8 mouse cellular contexts compared by ENCODE assay signal in genomic region chr11:60219609-60220008, GRCm38 (mm10). TPM values are rescaled to one million over a fixed set of nuclear protein-coding genes. Genes with fewer than 3 reads are reported as not detected.
DNase-seq lines count a peak whose midpoint lies in the region; ATAC-seq and TF ChIP-seq lines count a peak whose summit lies in the region.

No protein-coding gene starts in this region.

- peaks cover 55% of the 10 kb centered on the region for H3K4me1 ChIP-seq in heart, embryonic 15.5 days (replicated peaks)
- H3K4me1 ChIP-seq in bone marrow, adult 2 months (ENCODE audit: control insufficient read depth, insufficient read depth, low read length): peaks cover 4% of the 10 kb centered on the region; the same call in 1 of the 2 replicates
- peaks cover 32% of the 10 kb centered on the region for H3K4me1 ChIP-seq in hindbrain, embryonic 15.5 days (replicated peaks)
- H3K4me1 ChIP-seq in midbrain, embryonic 10.5 days: peaks cover 52% of the 10 kb centered on the region

- no peaks in the 10 kb centered on the region for H3K27me3 ChIP-seq in heart, embryonic 15.5 days
- H3K27me3 ChIP-seq in hindbrain, embryonic 15.5 days: no peaks in the 10 kb centered on the region
- peaks cover 17% of the 10 kb centered on the region; the same call in 1 of the 2 replicates for H3K27me3 ChIP-seq in midbrain, embryonic 10.5 days (ENCODE audit: low read depth, poor library complexity, severe bottlenecking)

- no peaks in the 10 kb centered on the region for H3K9me3 ChIP-seq in heart, embryonic 15.5 days (replicated peaks)
- no peaks in the 10 kb centered on the region for H3K9me3 ChIP-seq in hindbrain, embryonic 15.5 days
- no peaks in the 10 kb centered on the region for H3K9me3 ChIP-seq in midbrain, embryonic 10.5 days (replicated peaks)

- H3K27ac ChIP-seq in heart, embryonic 15.5 days: peak overlapping the region; percentile 92
- no peak overlapping the region for H3K27ac ChIP-seq in bone marrow, adult 2 months (ENCODE audit: control insufficient read depth, insufficient read depth, low read depth, low read length, poor library complexity)
- H3K27ac ChIP-seq in hindbrain, embryonic 15.5 days (replicated peaks): no peak overlapping the region
- H3K27ac ChIP-seq in midbrain, embryonic 10.5 days (replicated peaks): peak overlapping the region; percentile 97

- no peaks in the 10 kb centered on the region; the same call in 1 of the 2 replicates for H3K36me3 ChIP-seq in heart, embryonic 15.5 days
- no peaks in the 10 kb centered on the region for H3K36me3 ChIP-seq in hindbrain, embryonic 15.5 days
- H3K36me3 ChIP-seq in midbrain, embryonic 10.5 days: peaks cover 26% of the 10 kb centered on the region

- WGBS in heart, embryonic 15.5 days: 27% methylated on average over 8 of the region's 8 CpGs
- 10% methylated on average over 8 of the region's 8 CpGs for WGBS in bone marrow, adult 2 months
- WGBS in hindbrain, embryonic 15.5 days: 47% methylated on average over 8 of the region's 8 CpGs
- WGBS in midbrain, embryonic 10.5 days: 57% methylated on average over 8 of the region's 8 CpGs

- H3K4me3 ChIP-seq in heart, embryonic 15.5 days: peak overlapping the region; percentile 72
- H3K4me3 ChIP-seq in bone marrow, adult 2 months (replicated peaks; ENCODE audit: control insufficient read depth, low read depth, low read length): peak overlapping the region; percentile 89
- peak overlapping the region; percentile 56 for H3K4me3 ChIP-seq in hindbrain, embryonic 15.5 days
- H3K4me3 ChIP-seq in midbrain, embryonic 10.5 days: peak overlapping the region; percentile 82

- intact Hi-C loops in heart, postnatal 25 days (cut with DNase I): no loop called here

- peak overlapping the region; percentile 80 for H3K4me2 ChIP-seq in heart, embryonic 15.5 days
- H3K4me2 ChIP-seq in hindbrain, embryonic 15.5 days: peak overlapping the region; percentile 68

- no peak for DNase-seq in heart, postnatal 25 days (ENCODE audit: low spot score)
- DNase-seq in midbrain, embryonic 10.5 days (ENCODE audit: low spot score): no peak
- no peak for DNase-seq in cerebellum, adult 11-12 months
- DNase-seq in layer of hippocampus, postnatal 10 days (ENCODE audit: low spot score in 2 of 2): no peak
- DNase-seq in gastrocnemius, postnatal 10 days: no peak

- no peak for TF ChIP-seq POLR2A in bone marrow, adult 2 months (IDR thresholded peaks at IDR 0.05; ENCODE audit: borderline replicate concordance, control insufficient read depth, low read depth, low read length)

- no peak for TF ChIP-seq CTCF in bone marrow, adult 2 months (IDR thresholded peaks at IDR 0.05; ENCODE audit: control insufficient read depth, insufficient read depth, low read length)

- H3K9ac ChIP-seq in heart, embryonic 15.5 days: peak overlapping the region; percentile 77
- peak overlapping the region; percentile 46 for H3K9ac ChIP-seq in hindbrain, embryonic 15.5 days

- no peak for ATAC-seq in heart, embryonic 15.5 days (replicated peaks; ENCODE audit: insufficient number of reproducible peaks, insufficient read depth, low FRiP score, low read depth)
- no peak for ATAC-seq in hindbrain, embryonic 15.5 days (ENCODE audit: low FRiP score, low read depth)

RNA-seq across cellular contexts. Expression of gene Srebf1, which starts 2.8 kb away (rescaled TPM):
- polyA plus RNA-seq in heart, embryonic 15.5 days (2015; fragmentation: Nextera tagmentation; extraction: Ambion mirVana): 36.5 and 61.1 TPM in 2 replicates
- total RNA-seq in heart, postnatal 25 days (2021): 10 to 100 TPM; 30.7 to 38.3 TPM
- polyA plus RNA-seq in bone marrow, adult 2 months (2011; ENCODE audit: insufficient read depth, insufficient read length, low replicate concordance, missing spikeins): 17.7 and 37.3 TPM in 2 replicates
- 47.7 and 50.9 TPM in 2 replicates for polyA plus RNA-seq in hindbrain, embryonic 15.5 days (2015; fragmentation: Nextera tagmentation; extraction: Ambion mirVana)
- polyA plus RNA-seq in midbrain, embryonic 10.5 days (2016; fragmentation: Nextera tagmentation; extraction: Ambion mirVana): 47.0 and 51.0 TPM in 2 replicates
- 10 to 100 TPM; 46.8 to 52.8 TPM for total RNA-seq in layer of hippocampus, postnatal 10 days (2021)
- total RNA-seq in gastrocnemius, postnatal 10 days (2021): 10 to 100 TPM; 24.2 to 29.1 TPM

Comparison
In these comparisons a context has a peak if more than half of its experiments do, and no peak if none do; other contexts are left out.
1. H3K27ac ChIP-seq: peak in heart, embryonic 15.5 days (single experiment) and midbrain, embryonic 10.5 days (single experiment); none in bone marrow, adult 2 months (single experiment) and hindbrain, embryonic 15.5 days (single experiment).
2. Peak in every context shown above with its lines, with median percentiles within 50 percentile points of each other: H3K4me3 ChIP-seq.